Mouse (Mus musculus): ENCODE results near the gene Trove2.
A peak's percentile ranks its signal among the peaks of the same experiment; 100 is the strongest.

Trove2 gene

GRCm38 (mm10) chr1:143776446-143777411, at the start of gene Trove2, which contains the start of gene Uchl5:
Gene Trove2, minus strand, starts transcription at chr1:143777068.
Gene Uchl5, plus strand, starts transcription at chr1:143777272.
- DNase-seq (ENCODE audit: low spot score) = peak; percentile 96

- no peak for DNase-seq (ENCODE audit: low spot score)
Measured at GRCm38 (mm10) chr1:143822677-143823076, 45.8 kb upstream of the Trove2 start.

- no peak for DNase-seq (ENCODE audit: low spot score)
Measured at GRCm38 (mm10) chr1:143820096-143820877, 43.4 kb upstream of the Trove2 start.

GRCm38 (mm10) chr1:143813676-143814360, 37.0 kb upstream of the Trove2 start:
- DNase-seq (ENCODE audit: low spot score) = peak; percentile 57

GRCm38 (mm10) chr1:143809062-143809461, 32.2 kb upstream of the Trove2 start:
- DNase-seq (ENCODE audit: low spot score) = no peak

- DNase-seq (ENCODE audit: low spot score) = peak; percentile 59
Measured at GRCm38 (mm10) chr1:143803537-143803936, 26.7 kb upstream of the Trove2 start.

- DNase-seq (ENCODE audit: low spot score) = peak; percentile 66
Measured at GRCm38 (mm10) chr1:143788584-143789227, 11.8 kb upstream of the Trove2 start.

- DNase-seq (ENCODE audit: low spot score) = peak; percentile 44
Measured at GRCm38 (mm10) chr1:143777558-143778218, 820 bp upstream of the Trove2 start.

GRCm38 (mm10) chr1:143773909-143774308, 3.0 kb downstream of the Trove2 start:
- DNase-seq (ENCODE audit: low spot score) = no peak

GRCm38 (mm10) chr1:143773082-143773481, 3.8 kb downstream of the Trove2 start:
- DNase-seq (ENCODE audit: low spot score) = no peak

GRCm38 (mm10) chr1:143770444-143771109, 6.3 kb downstream of the Trove2 start:
- DNase-seq (ENCODE audit: low spot score) = no peak

- no peak for DNase-seq (ENCODE audit: low spot score)
Measured at GRCm38 (mm10) chr1:143766238-143766637, 10.6 kb downstream of the Trove2 start.

- DNase-seq (ENCODE audit: low spot score) = no peak
Measured at GRCm38 (mm10) chr1:143765801-143766200, 11.1 kb downstream of the Trove2 start.

GRCm38 (mm10) chr1:143764443-143764842, 12.4 kb downstream of the Trove2 start:
- DNase-seq (ENCODE audit: low spot score) = no peak

- DNase-seq (ENCODE audit: low spot score) = no peak
Measured at GRCm38 (mm10) chr1:143762159-143762558, 14.7 kb downstream of the Trove2 start.

GRCm38 (mm10) chr1:143745871-143746270, 31.0 kb downstream of the Trove2 start:
- DNase-seq (ENCODE audit: low spot score) = no peak

- no peak for DNase-seq (ENCODE audit: low spot score)
Measured at GRCm38 (mm10) chr1:143742186-143742585, 34.7 kb downstream of the Trove2 start.

GRCm38 (mm10) chr1:143741331-143741730, 35.5 kb downstream of the Trove2 start:
- DNase-seq (ENCODE audit: low spot score) = no peak

- DNase-seq (ENCODE audit: low spot score) = no peak
Measured at GRCm38 (mm10) chr1:143740581-143740980, 36.3 kb downstream of the Trove2 start.

Measured in c-Kit-positive CD71-positive TER-119-positive erythroid progenitor cells, embryonic 14.5 days (primary cell).